Mouse (Mus musculus) cerebellum, adult 2 months (tissue): Measurements from ENCODE around the gene Mpped2. TPM values are rescaled to one million over a fixed set of nuclear protein-coding genes. Genes with fewer than 3 reads are reported as not detected.

Experiments used
- DNase-seq, 2 experiments: peaks; one replicate each; pipeline ENCODE4 v3.0.0; 2021
- H3K27ac ChIP-seq: fragments of 200-500 bp; 2 replicates; pipeline ENCODE4 v1.5.1; 2012; ENCODE audit warnings: low read length, control low read depth, inconsistent platforms; ENCODE audit not compliant: insufficient read depth
- H3K27me3 ChIP-seq: fragments of 200-500 bp; 2 replicates; pipeline ENCODE4 v1.6.1; 2012; ENCODE audit warnings: inconsistent platforms, mild to moderate bottlenecking, low read length, moderate library complexity; ENCODE audit not compliant: control insufficient read depth, insufficient read depth
- H3K4me1 ChIP-seq: fragments of 200-500 bp; 2 replicates; pipeline ENCODE4 v1.6.1; 2011; ENCODE audit warnings: low read length; ENCODE audit not compliant: control insufficient read depth, insufficient read depth
- H3K4me3 ChIP-seq: fragments of 200-500 bp; replicated peaks from 2 replicates; pipeline ENCODE3; 2011; ENCODE audit warnings: mild to moderate bottlenecking, low read depth, low read length, control low read depth; ENCODE audit not compliant: insufficient read depth
- CTCF ChIP-seq: fragments of 200-500 bp; IDR thresholded peaks from 2 replicates; pipeline ENCODE4 v1.5.1; 2011; ENCODE audit warnings: low read depth, mild to moderate bottlenecking, control low read depth, low read length, moderate library complexity, borderline replicate concordance; ENCODE audit not compliant: insufficient read depth
- POLR2A ChIP-seq: fragments of 200-500 bp; IDR thresholded peaks from 2 replicates; pipeline ENCODE4 v1.6.1; 2011; ENCODE audit warnings: low read length, control low read depth, borderline replicate concordance; ENCODE audit not compliant: insufficient read depth
- WGBS: fragments of 180-500 bp; shearing (Covaris S2); methylation state at CpG from one replicate; pipeline ENCODE4 v1.1.7; 2018; 5-methylcytosine and 5-hydroxymethylcytosine counted together
- polyA plus RNA-seq: library from polyadenylated mRNA; depleted of rRNA; stranded (reverse); fragments of >200 nt; gene quantifications from 2 replicates; pipeline ENCODE4 v1.2.3, GENCODE M21; 2012

The Mpped2 gene
- polyA plus RNA-seq, 1 experiment = 14.9 TPM

- Histone ChIP-seq H3K27me3 (no peaks in the 10 kb centered on the region), H3K27ac (no peak overlapping the region), H3K4me1 (peaks cover 18% of the 10 kb centered on the region), H3K4me3 (no peak overlapping the region)
- no peak for TF ChIP-seq CTCF
- TF ChIP-seq POLR2A = no peak
- no peak for DNase-seq
- 60% methylated on average over 13 of the region's 13 CpGs for WGBS
Measured at GRCm38 (mm10) chr2:106855184-106855583, 162.1 kb downstream of the Mpped2 start.

GRCm38 (mm10) chr2:106855623-106856350 is 162.7 kb downstream of the Mpped2 start:
- TF ChIP-seq POLR2A = no peak
- TF ChIP-seq CTCF = no peak; the same call in 1 of the 2 replicates
- 67% methylated on average over 12 of the region's 12 CpGs for WGBS
- Histone ChIP-seq H3K27ac (no peak overlapping the region), H3K4me1 (peaks cover 18% of the 10 kb centered on the region), H3K4me3 (no peak overlapping the region), H3K27me3 (no peaks in the 10 kb centered on the region)
- peak in 1 of 2 experiments; percentile 19 for DNase-seq

- no peak for DNase-seq
- WGBS = 94% methylated on average over 9 of the region's 9 CpGs
- no peak for TF ChIP-seq CTCF
- no peak for TF ChIP-seq POLR2A
- Histone ChIP-seq H3K27me3 (no peaks in the 10 kb centered on the region), H3K4me3 (no peak overlapping the region), H3K27ac (no peak overlapping the region), H3K4me1 (peaks cover 18% of the 10 kb centered on the region)
Measured at GRCm38 (mm10) chr2:106856361-106856961, 163.4 kb downstream of the Mpped2 start.

GRCm38 (mm10) chr2:106857258-106857657 is 164.2 kb downstream of the Mpped2 start:
- TF ChIP-seq POLR2A (no peak), CTCF (no peak)
- WGBS = 40% methylated on average over 4 of the region's 4 CpGs
- peak; percentile 39 to 56 for DNase-seq
- H3K4me1 ChIP-seq = peaks cover 18% of the 10 kb centered on the region
- no peak overlapping the region for H3K4me3 ChIP-seq
- H3K27me3 ChIP-seq = no peaks in the 10 kb centered on the region
- H3K27ac ChIP-seq = no peak overlapping the region

- 97% methylated on average over 4 of the region's 4 CpGs for WGBS
- DNase-seq = no peak
- Histone ChIP-seq H3K4me1 (peaks cover 18% of the 10 kb centered on the region), H3K4me3 (no peak overlapping the region), H3K27me3 (no peaks in the 10 kb centered on the region), H3K27ac (no peak overlapping the region)
- TF ChIP-seq CTCF (no peak), POLR2A (no peak)
Measured at GRCm38 (mm10) chr2:106857711-106858110, 164.6 kb downstream of the Mpped2 start.

DNA sequence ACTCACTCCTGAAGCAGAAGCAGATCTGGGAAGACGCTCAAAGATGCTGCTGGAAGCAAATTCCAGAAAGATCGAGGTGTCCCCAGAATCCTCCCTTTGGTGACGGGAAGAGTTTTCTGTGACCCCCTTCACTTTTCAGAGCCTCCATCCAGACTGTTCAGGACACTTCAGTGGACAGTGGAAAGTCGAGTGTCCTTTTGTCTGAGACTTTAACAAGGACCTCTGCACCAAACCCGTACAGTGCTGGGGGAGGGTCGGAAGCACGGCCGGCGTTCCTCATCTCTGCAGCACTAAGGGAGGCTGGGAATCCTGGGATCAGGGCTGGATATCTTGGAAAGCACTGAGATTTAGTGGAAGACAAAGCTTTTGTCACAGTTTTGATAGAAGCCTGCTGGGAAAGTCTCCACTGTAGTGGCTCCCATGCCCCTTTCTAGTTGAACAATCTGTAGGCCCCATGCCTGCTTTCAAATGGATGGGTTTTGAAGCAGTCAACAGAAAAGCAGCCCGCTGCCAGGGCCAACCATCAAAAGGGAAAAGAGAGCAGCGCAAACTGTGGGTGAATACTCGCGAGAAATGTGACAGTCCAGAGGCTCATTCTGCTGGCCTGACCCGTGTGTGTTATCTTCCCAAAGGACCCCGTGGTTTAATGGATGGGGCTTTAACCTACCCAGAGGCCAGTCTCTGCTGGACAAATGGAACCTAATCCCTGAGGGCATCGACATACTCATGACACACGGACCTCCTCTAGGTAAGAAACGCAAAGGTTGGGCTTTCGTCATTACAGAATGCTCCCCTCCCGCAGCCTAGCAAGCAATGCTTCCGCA is 168.0 kb downstream of the Mpped2 start:
- TF ChIP-seq CTCF = no peak
- TF ChIP-seq POLR2A = no peak
- H3K27me3 ChIP-seq = no peaks in the 10 kb centered on the region
- 75% methylated on average over 21 of the region's 21 CpGs for WGBS
- H3K27ac ChIP-seq = no peak overlapping the region
- no peak for DNase-seq
- H3K4me3 ChIP-seq = no peak overlapping the region
- H3K4me1 ChIP-seq = peaks cover 12% of the 10 kb centered on the region

DNA sequence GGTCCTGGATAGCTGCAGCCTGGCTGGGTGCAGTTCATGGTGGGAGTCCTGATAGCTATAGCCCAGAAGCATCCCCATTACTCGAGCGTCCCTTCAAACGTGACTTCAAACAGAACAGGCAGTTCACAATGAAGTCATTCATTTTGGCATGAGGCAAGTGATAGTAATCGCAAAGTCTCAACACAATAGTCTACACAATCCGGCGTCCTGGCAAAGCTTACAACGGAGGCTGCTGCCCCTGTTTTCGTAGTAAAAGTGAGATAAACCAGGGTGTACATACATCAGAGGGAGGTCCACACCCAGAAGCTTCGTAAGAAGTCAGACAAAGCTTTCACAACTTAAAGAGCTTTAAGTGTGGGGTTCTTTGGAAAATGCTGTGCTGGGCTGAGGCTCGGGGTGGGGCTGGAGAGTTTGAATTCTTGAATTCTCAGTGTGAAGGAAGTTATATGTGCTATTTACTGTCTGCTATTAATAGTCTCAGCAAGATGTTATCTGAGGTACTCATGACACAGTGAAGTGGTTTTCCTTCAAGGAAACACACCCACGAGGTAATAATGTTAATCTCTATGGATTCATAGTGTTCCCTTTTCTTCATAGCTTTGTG is 170.1 kb downstream of the Mpped2 start:
- 78% methylated on average over 11 of the region's 11 CpGs for WGBS
- no peak overlapping the region for H3K27ac ChIP-seq
- H3K4me1 ChIP-seq = no peaks in the 10 kb centered on the region; the same call in 1 of the 2 replicates
- no peaks in the 10 kb centered on the region for H3K27me3 ChIP-seq
- TF ChIP-seq CTCF = no peak
- no peak for TF ChIP-seq POLR2A
- H3K4me3 ChIP-seq = no peak overlapping the region
- no peak for DNase-seq
